Mouse (Mus musculus) embryonic fibroblast, embryonic 13.5 days (primary cell): ENCODE results near the gene Gm9857.

Experiments used
- CTCF ChIP-seq: IDR thresholded peaks from 2 replicates; pipeline ENCODE4 v1.5.1; 2011; ENCODE audit warnings: mild to moderate bottlenecking, control low read depth, low read length, moderate library complexity, borderline replicate concordance; ENCODE audit not compliant: insufficient read depth
- POLR2A ChIP-seq: IDR thresholded peaks from 2 replicates; pipeline ENCODE4 v1.6.1; 2011; ENCODE audit warnings: low read depth, mild to moderate bottlenecking, control low read depth, low read length, moderate library complexity

GRCm38 (mm10) chr3:108964361-108965044 lies 24.3 kb upstream of the Gm9857 start:
- TF ChIP-seq POLR2A: no peak
- no peak for TF ChIP-seq CTCF
